Mouse (Mus musculus): Measurements from ENCODE around the gene Sost.
A peak's percentile ranks its signal among the peaks of the same experiment; 100 is the strongest.
"Not testable (repeated sequence)": the region's sequence is repeated elsewhere in the genome, so short reads cannot be mapped to it uniquely, and the experiment has no call there.

Gene Sost

DNA sequence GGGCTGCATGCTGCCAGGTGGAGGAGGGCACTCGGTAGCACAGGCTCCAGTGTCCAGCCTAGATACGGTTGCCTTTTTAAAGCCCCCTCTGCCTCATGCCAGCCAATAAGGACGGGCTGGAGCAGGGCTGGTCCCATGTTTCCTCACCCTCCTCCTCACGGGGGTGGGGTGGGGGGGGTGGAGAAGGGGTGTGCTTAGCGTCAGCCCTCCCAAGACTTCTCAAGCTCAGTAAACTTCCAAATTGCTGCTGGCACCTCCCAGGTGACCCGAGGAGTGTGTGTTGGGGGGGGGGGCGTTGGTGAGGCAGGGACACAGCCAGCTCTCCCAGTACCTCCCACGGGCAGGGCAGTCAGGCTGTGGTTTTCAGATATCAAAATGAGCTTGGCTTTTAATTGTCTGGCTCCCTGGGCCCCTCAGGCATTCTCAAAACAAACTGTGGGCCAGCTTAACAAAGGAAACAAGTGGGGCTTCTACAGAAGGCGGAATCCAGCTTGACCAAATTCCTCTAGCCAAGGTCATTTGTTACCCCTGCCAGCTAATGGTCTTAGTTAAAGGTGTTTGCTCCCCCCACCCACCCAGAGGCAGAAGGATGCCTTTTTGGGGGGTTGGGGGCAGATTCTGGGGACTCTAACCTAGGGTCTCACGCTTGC, at the start of gene Sost:
Gene Sost, minus strand, starts transcription at position 51 of the 650 bp plus-strand sequence.
- no peak for DNase-seq

DNA sequence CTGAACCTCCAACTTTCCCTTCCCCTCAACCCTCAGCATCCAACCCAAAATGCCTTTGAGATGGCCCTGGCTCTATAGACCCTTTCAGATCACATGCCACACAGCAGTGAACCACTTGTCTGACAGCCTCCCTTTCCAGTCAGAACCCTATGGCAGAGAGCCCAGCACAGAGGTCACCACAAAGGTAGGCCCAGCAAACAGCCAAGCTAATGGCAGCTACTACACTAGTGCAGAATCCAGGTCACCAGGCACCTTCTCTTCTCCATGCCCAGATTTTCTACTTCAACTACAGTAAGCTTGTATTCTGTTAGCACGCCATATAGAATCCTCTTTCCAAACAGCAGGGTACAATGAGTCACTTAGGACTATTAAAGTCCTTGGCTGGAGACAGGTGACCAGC, 49.3 kb upstream of the Sost start:
- no peak for DNase-seq

DNA sequence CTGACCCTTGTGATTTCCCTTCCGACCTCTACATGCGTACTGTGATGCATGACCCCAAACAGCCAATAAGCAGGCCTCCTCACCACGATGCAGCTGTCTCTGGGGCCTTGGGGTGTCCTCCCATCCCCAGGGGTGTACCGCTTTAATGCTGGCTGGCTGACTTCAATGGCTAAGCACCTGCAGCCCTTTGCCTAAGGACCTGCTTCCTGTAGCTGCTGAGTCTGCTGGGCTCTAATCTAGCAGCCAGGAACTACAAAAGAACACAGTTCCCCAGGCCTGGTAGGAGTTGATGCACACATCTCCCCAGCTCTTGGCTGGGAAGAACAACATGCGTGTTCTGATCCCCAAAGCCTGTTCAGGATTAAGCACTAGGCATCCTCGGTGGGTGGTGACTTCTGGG, 48.7 kb upstream of the Sost start:
- DNase-seq: peak; percentile 16

DNA sequence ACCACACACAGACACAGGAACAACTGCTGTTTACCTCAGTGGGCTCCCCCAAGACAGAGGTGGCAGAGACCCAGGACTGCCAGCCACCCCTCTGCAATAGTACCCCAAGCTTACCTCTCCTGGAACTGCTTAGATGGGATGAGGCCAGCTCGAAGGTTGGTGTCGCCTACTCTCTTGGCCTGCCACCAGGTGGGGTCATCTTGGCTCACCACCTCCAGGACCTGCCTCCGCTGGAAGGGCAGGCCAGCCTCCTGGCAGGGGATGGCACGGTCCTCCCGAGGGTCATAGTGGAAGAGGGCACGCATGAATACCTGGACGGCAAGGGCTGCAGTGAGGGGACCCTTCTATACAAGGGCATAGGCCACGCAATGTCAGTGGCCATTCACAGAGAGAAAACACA, 46.4 kb upstream of the Sost start:
- no peak for DNase-seq

DNA sequence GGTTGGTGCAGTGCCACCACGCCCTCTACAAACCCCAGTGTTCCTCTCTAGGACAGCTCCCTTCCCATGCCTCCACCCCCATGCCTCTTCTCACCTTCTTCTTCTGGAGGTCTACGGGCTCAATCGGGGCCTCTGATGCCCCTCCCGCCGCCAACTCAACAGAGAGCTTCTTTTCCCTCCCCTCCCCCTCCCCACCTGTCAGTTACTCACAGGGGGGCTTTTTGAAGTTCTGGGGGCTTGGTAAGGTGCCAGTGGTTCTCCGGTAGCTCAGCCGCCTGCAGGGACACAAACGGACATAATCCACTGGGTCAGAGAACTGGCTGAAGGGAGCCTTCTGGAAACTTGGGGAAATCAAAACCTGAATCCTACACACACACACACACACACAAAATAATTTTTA, 44.7 kb upstream of the Sost start:
- no peak for DNase-seq

DNA sequence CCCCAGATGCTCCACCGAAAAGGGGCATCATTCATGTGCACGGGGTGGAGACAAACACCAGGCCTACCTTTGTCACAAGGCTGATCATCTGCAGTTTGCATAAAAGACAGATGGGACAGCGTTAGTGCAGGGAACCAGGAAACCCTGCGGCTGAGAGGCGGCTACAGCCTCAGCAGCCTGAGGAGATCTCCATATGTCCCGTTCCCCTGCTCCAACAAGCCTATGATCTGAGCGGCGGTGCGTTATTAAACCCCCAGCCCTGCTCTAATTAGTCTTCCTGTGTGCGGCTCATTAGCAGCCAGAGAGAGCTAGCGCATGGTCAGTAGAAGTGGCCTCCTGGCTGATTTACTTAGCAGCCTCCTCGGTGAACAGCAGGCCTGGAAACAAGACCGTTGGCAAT, 43.3 kb upstream of the Sost start:
- no peak for DNase-seq

DNA sequence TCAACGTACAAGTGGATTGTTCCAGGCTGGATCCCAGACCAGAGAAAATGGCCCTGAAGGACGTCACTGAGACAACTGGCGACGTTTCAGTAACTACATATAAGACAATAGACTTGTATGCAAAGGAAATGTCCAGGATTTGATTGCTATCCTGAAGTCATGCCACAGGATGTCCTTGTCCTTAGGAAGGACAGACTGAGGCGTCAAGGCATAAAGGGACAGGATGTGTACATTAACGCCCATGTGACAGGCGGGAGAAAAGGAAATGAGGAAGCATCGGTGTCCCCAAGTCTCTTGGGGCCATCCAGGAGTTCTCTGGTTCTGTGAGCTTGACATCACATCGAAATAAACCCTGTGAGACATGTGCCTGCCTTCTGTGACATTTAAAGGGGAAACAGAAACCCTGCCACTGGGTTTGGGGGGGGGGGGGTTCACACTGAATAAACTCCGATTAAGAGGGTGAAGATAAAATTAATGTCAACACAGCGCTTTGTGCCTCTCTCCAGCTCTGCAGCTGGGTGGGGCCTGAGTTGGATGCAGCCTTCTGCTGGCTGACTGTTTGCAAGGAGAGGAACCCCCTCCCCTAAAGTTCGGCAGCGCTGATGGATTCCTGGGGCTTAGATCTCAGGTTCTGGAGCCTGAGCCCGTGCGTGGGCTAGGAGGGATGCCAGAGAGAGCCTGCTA, 42.3 kb upstream of the Sost start:
- no peak for DNase-seq

DNA sequence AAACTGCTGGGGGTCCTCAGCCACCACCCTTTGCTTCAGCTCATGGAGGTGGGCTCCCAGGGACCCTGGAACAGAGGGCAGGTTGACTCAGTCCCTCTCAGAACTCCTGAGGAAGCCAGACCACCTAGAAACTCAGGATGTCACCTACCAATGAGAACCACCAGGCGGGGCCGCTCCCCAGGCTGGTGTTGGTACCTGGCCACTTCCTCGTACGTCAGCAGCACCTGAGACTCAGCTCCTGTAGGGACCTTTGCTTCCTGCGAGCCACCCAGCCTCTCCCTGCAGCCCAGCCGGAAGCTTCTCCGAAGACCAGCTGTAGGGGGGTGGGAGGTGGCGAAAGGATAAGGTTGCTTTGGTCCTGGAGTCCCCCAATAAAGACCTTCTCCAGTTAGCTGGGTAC, 41.6 kb upstream of the Sost start:
- DNase-seq: no peak

DNA sequence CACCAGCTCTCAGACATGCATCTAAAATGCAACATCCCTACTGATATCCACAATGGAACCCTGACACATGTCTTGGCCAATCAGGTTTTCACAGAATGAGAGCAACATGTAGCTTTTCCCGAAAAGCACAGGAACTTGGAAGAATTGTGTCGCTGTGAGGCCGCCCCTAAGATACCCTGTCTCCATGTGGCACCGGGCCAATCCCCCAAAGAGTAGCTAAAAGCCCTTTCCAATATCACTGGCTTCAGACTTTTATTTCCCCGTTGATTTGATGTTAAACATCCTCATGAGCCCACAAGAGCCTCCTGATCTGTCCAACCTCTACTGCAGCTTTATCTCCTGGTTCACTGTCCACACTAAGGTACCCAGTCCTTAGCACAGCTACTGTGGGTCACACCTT, 39.9 kb upstream of the Sost start:
- no peak for DNase-seq

DNA sequence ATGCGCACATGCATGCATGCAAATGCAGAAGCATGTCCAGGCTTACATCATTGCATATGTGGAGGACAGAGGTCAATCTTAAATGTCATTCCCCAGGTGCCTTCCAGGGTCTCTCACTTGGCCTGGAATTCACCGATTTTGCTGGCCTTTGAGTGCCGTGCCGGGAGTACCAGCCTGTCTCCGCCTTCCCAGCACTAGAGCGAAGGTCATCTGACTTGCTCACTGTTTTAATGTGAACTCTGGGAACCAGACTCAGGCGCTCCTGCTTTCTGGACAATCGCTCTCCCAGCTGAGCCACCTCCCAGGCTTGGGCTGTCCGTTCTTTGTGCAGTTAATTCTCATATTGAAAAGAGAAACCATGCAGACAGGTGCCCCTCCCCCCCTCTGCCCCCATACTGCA, 39.5 kb upstream of the Sost start:
- DNase-seq: no peak

DNA sequence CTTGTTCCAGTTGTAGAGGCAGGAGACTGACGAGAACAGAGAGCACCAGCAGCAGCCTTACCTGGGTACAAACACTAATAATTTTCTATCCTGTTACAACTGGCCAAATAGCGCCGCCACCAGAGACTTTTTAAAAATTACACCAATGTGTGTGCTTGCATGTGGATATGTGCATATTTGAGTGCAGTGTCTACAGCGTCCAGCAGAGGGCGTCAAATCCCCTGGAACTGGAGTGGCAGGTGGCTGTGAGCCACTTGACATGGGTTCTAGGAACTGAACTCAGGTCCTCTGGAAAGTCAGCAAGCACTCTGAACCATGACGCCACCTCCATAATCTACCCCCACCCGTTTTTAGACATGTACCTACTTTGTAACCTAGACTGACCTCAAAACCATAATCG, 37.4 kb upstream of the Sost start:
- DNase-seq: no peak

DNA sequence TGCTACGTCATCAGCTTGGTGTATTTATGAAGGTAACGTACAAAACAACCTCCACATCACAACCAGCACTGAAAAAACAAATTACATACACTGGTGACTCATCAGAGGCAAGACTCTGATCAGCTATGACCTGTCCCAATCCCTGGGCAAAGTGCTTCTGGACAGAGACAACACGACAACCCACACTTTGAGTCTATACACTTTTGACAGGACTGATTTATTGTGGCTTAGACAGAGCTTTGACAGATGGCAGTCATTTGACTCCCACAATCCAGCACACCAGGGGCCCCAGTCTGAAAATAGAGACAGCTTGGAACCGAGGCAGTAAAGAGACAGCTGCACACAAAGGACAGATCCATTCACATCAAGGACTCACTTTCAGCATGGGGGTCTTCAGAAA, 32.7 kb upstream of the Sost start:
- DNase-seq: no peak

DNA sequence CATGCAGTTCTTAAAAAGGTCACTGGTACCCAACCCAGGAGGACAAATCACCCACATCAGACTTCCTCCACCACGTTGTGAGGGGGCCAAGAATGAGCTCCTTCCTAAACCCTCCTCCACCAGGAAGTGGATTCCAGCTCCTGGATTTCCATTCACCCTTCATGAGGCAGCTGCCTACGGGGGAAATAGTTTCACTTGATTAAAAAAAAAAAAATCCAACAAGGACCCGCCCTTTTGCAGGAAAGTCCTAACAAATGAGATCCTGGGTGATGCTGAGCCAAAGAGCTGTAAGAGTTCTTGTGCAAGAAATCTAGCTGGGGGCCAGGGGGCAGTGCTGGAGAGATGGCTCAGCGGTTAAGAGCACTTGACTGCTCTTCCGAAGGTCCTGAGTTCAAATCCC, 31.4 kb upstream of the Sost start:
- DNase-seq: no peak

DNA sequence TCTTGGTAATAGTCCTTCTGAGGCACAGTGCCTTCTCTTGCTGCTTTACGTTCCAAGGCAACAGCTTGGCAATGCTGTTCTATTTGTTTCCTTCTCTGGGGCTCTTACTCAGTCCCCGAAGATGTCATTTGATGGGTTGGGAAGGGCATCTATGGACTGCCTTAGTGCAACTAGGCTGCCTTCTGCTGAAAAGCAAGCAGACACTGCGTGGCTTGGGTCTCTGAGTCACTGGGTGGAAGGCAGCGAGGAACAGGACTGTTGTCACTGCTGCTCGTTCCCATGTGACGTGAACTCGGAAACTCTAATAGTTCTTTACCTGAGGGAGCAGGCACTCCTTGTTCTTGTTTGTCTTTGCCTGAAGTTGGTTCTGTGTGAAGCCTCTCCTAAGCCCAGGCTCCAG, 29.1 kb upstream of the Sost start:
- DNase-seq: no peak

DNA sequence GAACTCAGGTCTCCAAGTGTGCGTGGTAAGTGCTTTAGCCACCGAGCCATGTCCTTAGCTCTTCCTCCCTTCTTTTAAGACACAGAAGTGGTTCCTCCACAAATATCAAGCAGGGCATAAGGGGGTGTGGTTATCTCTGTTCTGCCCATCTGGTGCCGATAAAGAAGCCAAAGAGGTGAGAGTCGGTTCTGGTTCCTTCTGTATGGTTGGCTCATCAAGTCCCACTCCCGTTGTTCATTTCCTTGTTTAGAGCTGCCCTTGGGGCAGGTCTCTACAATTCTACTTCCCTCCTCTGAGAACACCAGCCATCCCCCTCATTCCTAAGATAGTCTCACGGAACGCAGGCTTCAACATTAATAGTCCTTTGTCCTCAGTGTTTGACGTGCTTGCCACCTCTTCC, 27.3 kb upstream of the Sost start:
- DNase-seq: no peak

DNA sequence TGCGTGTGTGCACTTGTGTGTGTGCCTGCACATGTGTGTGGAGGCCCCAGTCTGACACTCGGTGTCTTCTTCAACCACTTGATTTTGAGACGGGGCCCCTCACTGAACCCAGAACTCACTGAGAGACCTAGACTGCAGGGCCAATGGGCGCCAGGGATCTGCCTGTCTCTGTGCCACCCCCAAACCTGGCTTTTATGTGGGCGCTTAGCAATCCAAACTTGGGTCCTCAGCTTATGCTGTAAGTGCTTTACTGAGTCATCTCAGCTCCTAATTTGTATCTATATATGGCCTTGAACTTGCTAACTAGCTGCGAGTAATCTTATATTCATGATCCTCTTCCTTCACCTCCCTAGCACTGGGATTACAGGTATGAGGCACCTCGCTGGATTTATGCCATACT, 25.6 kb upstream of the Sost start:
- DNase-seq: no peak

DNA sequence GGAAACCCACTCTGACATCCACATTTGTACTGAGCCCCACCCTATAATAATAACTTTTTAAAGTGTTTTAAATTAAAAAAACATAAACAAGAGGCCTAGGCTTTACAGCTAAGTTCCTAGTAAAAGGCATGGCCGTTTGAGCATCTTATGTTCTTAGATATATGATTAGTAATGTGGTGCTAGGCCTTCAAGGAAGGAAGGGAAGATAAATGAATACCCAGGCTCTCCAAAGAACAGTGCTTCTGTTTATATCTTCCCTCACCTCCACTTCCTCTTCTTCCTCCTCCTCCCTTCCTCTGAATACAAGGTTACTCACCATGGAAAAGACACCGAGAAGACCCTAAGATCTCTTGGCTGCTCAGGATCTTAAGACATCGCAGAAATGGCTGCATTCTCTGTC, 25.0 kb upstream of the Sost start:
- no peak for DNase-seq

DNA sequence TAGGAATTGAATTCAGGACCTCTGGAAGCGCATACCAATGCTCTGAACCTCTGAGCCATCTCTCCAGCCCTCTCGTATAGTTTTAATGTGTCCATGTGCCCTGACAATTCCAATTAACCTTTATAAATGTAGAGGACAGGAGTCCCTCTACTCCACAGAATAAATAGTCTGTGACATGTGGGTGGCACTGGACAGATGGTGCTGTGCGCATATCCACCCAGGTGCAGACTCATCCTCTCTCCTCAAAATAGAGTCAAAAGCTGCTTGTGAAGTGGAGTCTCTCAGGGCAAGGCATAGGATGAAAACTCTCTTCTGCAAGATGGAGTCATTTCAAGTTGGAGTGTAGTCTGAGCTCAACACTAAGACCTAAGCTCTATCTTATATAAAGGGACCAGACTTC, 23.4 kb upstream of the Sost start:
- no peak for DNase-seq

DNA sequence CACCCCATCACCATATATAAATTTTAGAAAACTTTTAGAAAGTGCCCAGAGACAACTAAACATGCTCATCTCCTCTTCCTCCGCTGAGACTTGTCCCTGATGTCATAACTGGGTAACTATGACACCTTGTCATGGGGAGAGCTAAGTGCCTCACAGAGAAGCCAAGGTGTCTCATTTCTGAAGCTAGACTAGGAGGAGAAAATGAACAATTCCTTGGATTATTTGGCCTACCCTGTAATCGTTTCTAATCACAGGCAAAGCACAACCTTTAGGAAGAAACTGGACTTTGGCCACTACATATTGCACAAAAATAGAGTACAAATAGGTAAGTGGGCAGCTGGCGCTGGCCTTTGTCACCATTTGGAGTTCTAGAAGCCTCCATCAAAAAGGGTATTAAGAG, 20.1 kb upstream of the Sost start, which contains the start of gene Dusp3:
Gene Dusp3, minus strand, starts transcription at position 101 of the 400 bp plus-strand sequence.
- DNase-seq: no peak

DNA sequence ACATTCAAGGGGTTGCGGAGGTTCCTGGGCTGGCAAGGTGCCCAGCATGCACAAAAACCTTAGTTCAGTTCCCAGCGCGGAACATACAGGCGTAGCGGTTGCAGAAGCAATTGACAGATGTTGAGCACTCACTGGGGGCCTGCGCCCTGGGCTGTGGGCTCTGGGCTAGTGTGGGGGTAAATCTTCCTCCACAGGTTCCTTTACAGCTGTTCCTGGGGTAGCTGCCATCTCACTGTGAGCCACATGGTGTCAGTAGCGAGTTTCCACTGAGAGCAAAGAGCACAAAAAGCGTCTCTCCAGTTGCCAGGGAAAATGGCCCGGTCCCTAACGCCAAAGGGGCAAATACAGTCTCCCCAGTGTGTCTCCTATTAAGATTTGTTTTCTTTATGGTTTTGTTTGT, 19.2 kb upstream of the Sost start:
- peak; percentile 74 for DNase-seq

DNA sequence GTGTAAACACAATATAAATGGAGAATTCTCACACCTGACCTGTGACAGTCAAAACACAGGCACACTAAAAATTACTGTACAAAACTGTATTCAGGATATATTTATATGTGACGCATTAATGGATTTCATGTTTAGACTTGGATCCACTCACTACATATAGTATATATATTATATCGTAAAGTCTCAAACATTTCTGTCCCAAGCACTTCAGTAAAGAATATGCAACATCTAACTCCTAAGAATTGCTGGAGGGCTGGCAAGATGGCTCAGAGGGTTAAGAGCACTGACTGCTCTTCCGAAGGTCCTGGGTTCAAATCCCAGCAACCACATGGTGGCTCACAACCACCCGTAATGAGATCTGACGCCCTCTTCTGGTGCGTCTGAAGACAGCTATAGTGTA, 18.6 kb upstream of the Sost start:
- not testable (repeated sequence) for DNase-seq

DNA sequence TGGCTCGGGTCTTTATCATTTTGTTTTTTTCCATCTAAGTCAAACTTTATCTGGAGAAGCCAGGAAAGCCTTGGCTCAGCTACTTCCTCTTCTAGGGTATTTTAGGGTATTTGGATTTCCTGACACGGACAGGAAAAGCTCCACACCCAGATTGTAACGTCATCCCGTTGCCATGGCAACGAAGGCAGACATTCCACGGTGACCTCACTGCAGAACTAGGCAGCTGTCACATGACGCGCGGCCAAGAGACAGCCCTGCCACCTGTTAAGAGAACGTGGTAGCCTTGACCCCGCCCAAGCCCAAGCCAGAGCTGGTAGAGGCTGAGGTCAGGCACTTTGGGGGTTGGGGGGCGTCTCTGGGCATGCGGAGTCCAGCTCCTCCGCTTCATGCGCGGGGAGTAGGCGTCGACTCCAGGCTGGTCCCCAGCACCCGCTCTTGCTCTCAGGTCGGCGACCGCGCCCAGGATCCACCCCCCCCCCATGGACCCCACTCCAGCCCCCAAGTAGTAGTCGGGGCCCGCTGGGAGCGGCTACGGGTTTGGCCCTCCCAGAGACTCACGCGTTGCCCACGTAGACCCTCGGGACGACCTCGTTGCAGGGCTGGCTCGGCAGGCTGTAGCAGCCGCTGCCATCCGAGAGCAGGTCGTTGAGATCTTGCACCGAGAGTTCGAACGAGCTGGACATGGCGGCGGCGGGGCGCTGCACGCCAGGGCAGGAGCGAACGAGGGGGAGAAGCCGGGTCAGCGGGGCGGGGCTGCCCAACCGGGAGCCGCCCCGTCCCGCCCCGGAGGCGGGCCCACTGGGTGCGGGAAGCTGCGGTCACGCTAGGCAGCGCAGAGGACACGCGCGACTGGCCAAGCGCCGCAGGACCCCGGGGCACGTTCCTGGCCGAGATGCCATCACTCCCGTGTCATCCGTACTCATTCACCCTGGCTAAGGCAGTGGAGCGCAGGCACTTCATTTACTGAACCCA, 17.5 kb upstream of the Sost start, which contains the start of gene Cfap97d1:
Gene Cfap97d1, plus strand, starts transcription at position 226 of the 972 bp plus-strand sequence.
- peak; percentile 40 for DNase-seq

DNA sequence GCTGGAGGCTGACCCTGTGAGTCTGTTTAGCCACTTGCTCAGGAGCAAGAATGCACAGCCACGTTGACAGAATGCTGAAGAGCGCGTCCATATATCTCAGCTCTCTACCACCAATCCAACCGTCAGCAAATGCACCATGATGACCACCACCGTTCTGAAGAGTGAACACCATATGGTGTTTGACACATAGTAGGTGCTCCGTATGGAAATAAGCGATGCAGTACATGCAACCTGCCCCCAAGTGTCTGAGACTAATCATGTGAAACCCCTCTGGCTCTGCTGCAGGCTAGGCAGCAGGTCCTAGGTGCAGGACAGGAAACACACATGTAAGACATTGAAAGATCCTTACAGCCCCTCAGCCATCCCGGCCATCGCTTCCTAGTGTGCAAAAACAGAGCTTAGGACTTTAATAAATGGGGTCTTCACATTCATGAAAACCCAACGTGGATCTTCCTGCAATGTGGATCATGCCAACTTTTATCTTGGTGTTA, 16.7 kb upstream of the Sost start:
- no peak for DNase-seq

Data from thymus, postnatal 4 days (tissue).